In the genomic region with DNA sequence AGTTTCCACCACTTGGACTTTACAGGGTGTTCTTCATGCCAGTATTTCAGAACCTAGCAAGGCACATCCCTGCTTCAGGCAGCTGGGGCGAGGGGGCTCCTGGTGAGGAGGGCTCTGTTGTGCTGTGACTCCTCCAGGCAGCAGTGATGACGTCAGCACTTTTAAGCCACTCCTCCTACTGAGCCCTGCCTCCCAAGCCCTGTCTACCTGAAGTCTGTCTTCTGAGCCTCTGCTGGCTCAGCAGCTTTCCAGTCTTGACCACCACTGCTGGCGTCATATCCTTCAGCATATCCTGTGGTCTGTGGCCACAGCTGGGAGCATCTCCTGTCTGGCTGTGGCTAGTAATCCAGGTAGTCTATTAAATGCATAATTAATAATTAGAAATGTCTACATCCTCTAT, we compare ENCODE assay signal across 28 mouse cellular contexts. TPM values are rescaled to one million over a fixed set of nuclear protein-coding genes. Genes with fewer than 3 reads are reported as not detected.
A peak's percentile ranks its signal among the peaks of the same experiment; 100 is the strongest.
DNase-seq lines count a peak whose midpoint lies in the region; ATAC-seq and TF ChIP-seq lines count a peak whose summit lies in the region.
"Had no signal": no experiment of that assay in that cellular context is flagged by ENCODE, and none has a peak within 500 bp of the region (broad histone marks: within the 10 kb centered on the region; RNA-seq: fewer than 3 reads in every experiment).

No protein-coding gene starts in this region.

- 55% methylated on average over 3 of the region's 3 CpGs for WGBS in forebrain, embryonic 15.5 days

- no peak overlapping the region for H3K9ac ChIP-seq in ES-E14 (ENCODE audit: insufficient read depth, low read depth, low read length, poor library complexity, severe bottlenecking)
- no peak overlapping the region for H3K9ac ChIP-seq in forebrain, embryonic 15.5 days (replicated peaks)
- H3K9ac ChIP-seq: embryonic facial prominence, embryonic 15.5 days; hindbrain, embryonic 13.5 days; intestine, embryonic 15.5 days; limb, embryonic 13.5 days; liver, embryonic 14.5 days; lung, embryonic 14.5 days; midbrain, embryonic 15.5 days; neural tube, embryonic 13.5 days had no signal

- DNase-seq in CD4-positive, CD25-positive, alpha-beta regulatory T cell, adult 2 months (ENCODE audit: low read depth, low spot score), result peak; percentile 15
- DNase-seq in 416B (ENCODE audit: low read depth) (peak; percentile 82), ES-E14 (ENCODE audit: low read depth, low spot score) (peak; percentile 40)
- DNase-seq in lung, postnatal 14 days, result no peak
- DNase-seq in left cerebral cortex, postnatal 10 days (ENCODE audit: extremely low spot score in 1 of 2, low spot score in 2 of 2), result no peak
- DNase-seq: adrenal gland, adult 8-10 months; cerebellum, adult 9-10 months; gastrocnemius, postnatal 14 days; kidney, adult 8-10 months; kidney, postnatal 25 days; layer of hippocampus, postnatal 36 days; lung, embryonic 14.5 days; thymus, adult 18-20 months had no signal

- no peak overlapping the region for H3K27ac ChIP-seq in ES-E14 (ENCODE audit: insufficient read depth, low read depth, low read length, poor library complexity, severe bottlenecking)
- H3K27ac ChIP-seq in forebrain, embryonic 15.5 days (replicated peaks), result no peak overlapping the region
- H3K27ac ChIP-seq: embryonic facial prominence, embryonic 15.5 days; hindbrain, embryonic 13.5 days; intestine, embryonic 15.5 days; layer of hippocampus, adult 2 months; limb, embryonic 13.5 days; liver, embryonic 14.5 days; midbrain, embryonic 15.5 days; neural tube, embryonic 13.5 days had no signal

- no peaks in the 10 kb centered on the region for H3K9me3 ChIP-seq in ES-E14 (ENCODE audit: control insufficient read depth, insufficient read depth, low read depth, low read length)
- H3K9me3 ChIP-seq in forebrain, embryonic 15.5 days, result no peaks in the 10 kb centered on the region
- H3K9me3 ChIP-seq: embryonic facial prominence, embryonic 15.5 days; hindbrain, embryonic 13.5 days; intestine, embryonic 15.5 days; limb, embryonic 13.5 days; midbrain, embryonic 15.5 days; neural tube, embryonic 13.5 days had no signal

- no peaks in the 10 kb centered on the region for H3K36me3 ChIP-seq in ES-E14 (ENCODE audit: control insufficient read depth, insufficient read depth, low read length, poor library complexity, severe bottlenecking)
- H3K36me3 ChIP-seq in forebrain, embryonic 15.5 days, result no peaks in the 10 kb centered on the region
- H3K36me3 ChIP-seq: intestine, embryonic 15.5 days; midbrain, embryonic 15.5 days; neural tube, embryonic 13.5 days had no signal

- 0 out of 4 replicates have a peak overlapping the region, but pooled peaks of 1 of the 2 experiments have one; percentile 19 for H3K4me3 ChIP-seq in ES-E14 (ENCODE audit: insufficient read depth in 1 of 2, low read depth in 1 of 2, low read length in 2 of 2, poor library complexity in 1 of 2, severe bottlenecking in 1 of 2)
- no peak overlapping the region for H3K4me3 ChIP-seq in forebrain, embryonic 15.5 days
- H3K4me3 ChIP-seq: embryonic facial prominence, embryonic 15.5 days; hindbrain, embryonic 13.5 days; intestine, embryonic 15.5 days; layer of hippocampus, adult 2 months; limb, embryonic 13.5 days; midbrain, embryonic 15.5 days; myocyte; neural tube, embryonic 13.5 days had no signal

- no peak overlapping the region for H3K4me2 ChIP-seq in forebrain, embryonic 15.5 days (replicated peaks)
- H3K4me2 ChIP-seq: embryonic facial prominence, embryonic 15.5 days; hindbrain, embryonic 13.5 days; intestine, embryonic 15.5 days; limb, embryonic 13.5 days; lung, embryonic 14.5 days; midbrain, embryonic 15.5 days; neural tube, embryonic 13.5 days had no signal

- H3K27me3 ChIP-seq in forebrain, embryonic 15.5 days, result no peaks in the 10 kb centered on the region
- H3K27me3 ChIP-seq: embryonic facial prominence, embryonic 15.5 days; hindbrain, embryonic 13.5 days; intestine, embryonic 15.5 days; limb, embryonic 13.5 days; midbrain, embryonic 15.5 days; neural tube, embryonic 13.5 days had no signal

- intact Hi-C loops in left cerebral cortex, postnatal 10 days (cut with DNase I), result no loop called here

- ATAC-seq in CD4-positive, CD25-positive, alpha-beta regulatory T cell, adult 4 months, result no peak
- peak; percentile 73 for ATAC-seq in common myeloid progenitor, adult 5-6 weeks (replicated peaks; ENCODE audit: low read depth, poor library complexity, severe bottlenecking)
- ATAC-seq in forebrain, embryonic 15.5 days (replicated peaks), result no peak
- ATAC-seq: activated CD4-positive, CD25-positive, alpha-beta regulatory T cell, adult 4 months; forebrain, embryonic 14.5 days; intestine, embryonic 15.5 days; midbrain, embryonic 15.5 days; Patski had no signal

- peaks cover 10 to 30% of the 10 kb centered on the region in 2 experiments for H3K4me1 ChIP-seq in ES-E14 (ENCODE audit: control insufficient read depth in 2 of 2, insufficient read depth in 2 of 2, low read length in 2 of 2, poor library complexity in 1 of 2)
- no peaks in the 10 kb centered on the region for H3K4me1 ChIP-seq in forebrain, embryonic 15.5 days
- H3K4me1 ChIP-seq: midbrain, embryonic 15.5 days had no signal

- in situ Hi-C loops in ES-E14 (cut with MboI; ENCODE audit: low sequenced_read_pairs in 2 of 2, unreplicated experiment in 2 of 2), result no loop called here

TF ChIP-seq in ES-E14, 5 proteins besides CTCF, POLR2A, EP300 and RAD21:
- TF ChIP-seq MAFK (IDR thresholded peaks at IDR 0.05; ENCODE audit: insufficient read depth, low read depth, low read length) (peak; percentile 98), HCFC1 (IDR thresholded peaks at IDR 0.05; ENCODE audit: borderline replicate concordance, insufficient read depth, low read length) (no peak), ZNF384 (IDR thresholded peaks at IDR 0.05; ENCODE audit: low read depth, low read length) (no peak), ZC3H11A (IDR thresholded peaks at IDR 0.05; ENCODE audit: borderline replicate concordance, low read depth, low read length) (no peak)

RNA-seq across cellular contexts. Expression of a gene that starts 47.6 kb away (rescaled TPM):
- polyA plus RNA-seq in CD4-positive, CD25-positive, alpha-beta regulatory T cell, adult 4 months (2017; shearing (Covaris generic)), result 1 to 10 TPM; 3.8 to 5.3 TPM
- 14.1 and 28.2 TPM in 2 replicates for total RNA-seq in ES-E14 (2012; rRNA removed)
- total RNA-seq in common myeloid progenitor, adult 5-6 weeks (2017), result 0.58 and 2.0 TPM in 2 replicates
- 10 to 100 TPM; 53.9 to 55.1 TPM for total RNA-seq in left cerebral cortex, postnatal 10 days (2021)
- 11.0 and 13.3 TPM in 2 replicates for polyA plus RNA-seq in forebrain, embryonic 15.5 days (2015; fragmentation: Nextera tagmentation; extraction: Ambion mirVana)

RNA-seq across cellular contexts. Expression of a gene that starts 53.3 kb away (rescaled TPM):
- 1 to 10 TPM; 4.1 to 4.5 TPM for polyA plus RNA-seq in CD4-positive, CD25-positive, alpha-beta regulatory T cell, adult 4 months (2017; shearing (Covaris generic))
- 4.6 and 5.8 TPM in 2 replicates for total RNA-seq in ES-E14 (2012; rRNA removed)
- total RNA-seq in common myeloid progenitor, adult 5-6 weeks (2017), result 3.1 and 4.4 TPM in 2 replicates
- total RNA-seq in left cerebral cortex, postnatal 10 days (2021), result 1 to 10 TPM; 8.7 to 9.8 TPM
- polyA plus RNA-seq in forebrain, embryonic 15.5 days (2015; fragmentation: Nextera tagmentation; extraction: Ambion mirVana), result 5.5 and 5.6 TPM in 2 replicates

RNA-seq across cellular contexts. Expression of a gene that starts 53.6 kb away (rescaled TPM):
- 10 to 100 TPM; 22.5 to 36.8 TPM for polyA plus RNA-seq in CD4-positive, CD25-positive, alpha-beta regulatory T cell, adult 4 months (2017; shearing (Covaris generic))
- 17.6 and 22.0 TPM in 2 replicates for total RNA-seq in ES-E14 (2012; rRNA removed)
- 37.6 and 44.2 TPM in 2 replicates for total RNA-seq in common myeloid progenitor, adult 5-6 weeks (2017)
- total RNA-seq in left cerebral cortex, postnatal 10 days (2021), result 1 to 10 TPM; 5.1 to 6.3 TPM
- 9.7 and 11.4 TPM in 2 replicates for polyA plus RNA-seq in forebrain, embryonic 15.5 days (2015; fragmentation: Nextera tagmentation; extraction: Ambion mirVana)

Comparison
In these comparisons a context has a peak if more than half of its experiments do, and no peak if none do; other contexts are left out.
1. DNase-seq: peak in CD4-positive, CD25-positive, alpha-beta regulatory T cell, adult 2 months (single experiment), 416B (single experiment) and ES-E14 (single experiment); none in lung, postnatal 14 days (single experiment) and left cerebral cortex, postnatal 10 days (0 of 2).